Mouse (Mus musculus) limb, embryonic 11.5 days (tissue): Measurements from ENCODE around the gene Sspn. TPM values are rescaled to one million over a fixed set of nuclear protein-coding genes. Genes with fewer than 3 reads are reported as not detected.

Experiments used
- ATAC-seq: fragments of 200-750 bp; cut with Nextera tagmentation; 2 replicates; pipeline ENCODE4 v1.8.0; 2017; ENCODE audit warnings: low read depth; ENCODE audit not compliant: insufficient number of reproducible peaks, low FRiP score, low TSS enrichment
- DNase-seq: peaks from one replicate; pipeline ENCODE4 v3.0.0-alpha.2; 2015; ENCODE audit warnings: low spot score
- H3K27ac ChIP-seq: fragments of 300-500 bp; sonication (generic); replicated peaks from 2 replicates; pipeline ENCODE4 v1.5.1; 2014; ENCODE audit warnings: low read depth, mild to moderate bottlenecking, low read length
- H3K27me3 ChIP-seq: fragments of 300-500 bp; sonication (generic); 2 replicates; pipeline ENCODE4 v1.6.1; 2014; ENCODE audit warnings: mild to moderate bottlenecking, low read length, mixed read lengths; ENCODE audit not compliant: control insufficient read depth, insufficient read depth
- H3K36me3 ChIP-seq: fragments of 300-500 bp; sonication (generic); 2 replicates; pipeline ENCODE4 v1.6.1; 2014; ENCODE audit warnings: mild to moderate bottlenecking, low read length, moderate library complexity, mixed read lengths; ENCODE audit not compliant: control insufficient read depth, insufficient read depth
- H3K4me1 ChIP-seq: fragments of 300-500 bp; sonication (generic); 2 replicates; pipeline ENCODE4 v1.6.1; 2014; ENCODE audit warnings: low read length, mixed read lengths; ENCODE audit not compliant: control insufficient read depth, insufficient read depth
- H3K4me2 ChIP-seq: fragments of 300-500 bp; sonication (generic); 2 replicates; pipeline ENCODE4 v1.6.1; 2014; ENCODE audit warnings: low read depth, mild to moderate bottlenecking, moderate library complexity; ENCODE audit not compliant: severe bottlenecking
- H3K4me3 ChIP-seq: fragments of 300-500 bp; sonication (generic); 2 replicates; pipeline ENCODE4 v1.5.1; 2014; ENCODE audit warnings: low read depth, low read length
- H3K9ac ChIP-seq: fragments of 300-500 bp; sonication (generic); 2 replicates; pipeline ENCODE4 v1.6.1; 2014; ENCODE audit warnings: mild to moderate bottlenecking, low read length
- H3K9me3 ChIP-seq: fragments of 300-500 bp; sonication (generic); 2 replicates; pipeline ENCODE4 v1.6.1; 2016; ENCODE audit warnings: low read length; ENCODE audit not compliant: control insufficient read depth
- WGBS: fragments of 180-500 bp; shearing (Covaris S2); extraction: QIAGEN DNeasy Blood & Tissue Kit; methylation state at CpG from one replicate; pipeline ENCODE4 v1.1.7; 2014; 5-methylcytosine and 5-hydroxymethylcytosine counted together
- polyA plus RNA-seq: library from polyadenylated mRNA; unstranded; fragments of >200 nt; fragmentation: Nextera tagmentation; extraction: Ambion mirVana; gene quantifications from 2 replicates; pipeline ENCODE4 v1.2.1, GENCODE M21; 2014

Gene Sspn
- polyA plus RNA-seq, 1 experiment from 2014 or later, result 4.7 TPM

- Histone ChIP-seq H3K4me3 (no peak overlapping the region), H3K27me3 (no peaks in the 10 kb centered on the region), H3K27ac (no peak overlapping the region; the same call in 1 of the 2 replicates), H3K9ac (no peak overlapping the region), H3K9me3 (no peaks in the 10 kb centered on the region), H3K36me3 (no peaks in the 10 kb centered on the region), H3K4me1 (peaks cover 17% of the 10 kb centered on the region), H3K4me2 (no peak overlapping the region)
- ATAC-seq (peak; percentile 42; the same call in 1 of the 2 replicates), DNase-seq (peak; percentile 65)
- WGBS, result 10% methylated on average over 5 of the region's 5 CpGs
These were observed 26.6 kb downstream of the Sspn start for GRCm38 (mm10) chr6:145958070-145958469.

- 59% methylated on average over 8 of the region's 8 CpGs for WGBS
- ATAC-seq (no peak), DNase-seq (no peak)
- Histone ChIP-seq H3K27ac (no peak overlapping the region), H3K4me2 (no peak overlapping the region), H3K4me1 (peaks cover 17% of the 10 kb centered on the region), H3K27me3 (no peaks in the 10 kb centered on the region), H3K9me3 (no peaks in the 10 kb centered on the region), H3K9ac (no peak overlapping the region), H3K36me3 (no peaks in the 10 kb centered on the region), H3K4me3 (no peak overlapping the region)
These were observed 29.6 kb downstream of the Sspn start for GRCm38 (mm10) chr6:145961047-145961446.

GRCm38 (mm10) chr6:145963966-145964365 lies 32.5 kb downstream of the Sspn start:
- no peak overlapping the region for H3K4me3 ChIP-seq
- H3K4me1 ChIP-seq, result peaks cover 5% of the 10 kb centered on the region; the same call in 1 of the 2 replicates
- ATAC-seq (no peak), DNase-seq (no peak)
- no peaks in the 10 kb centered on the region for H3K36me3 ChIP-seq
- no peaks in the 10 kb centered on the region for H3K9me3 ChIP-seq
- H3K9ac ChIP-seq, result no peak overlapping the region
- 91% methylated on average over 13 of the region's 13 CpGs for WGBS
- no peak overlapping the region for H3K4me2 ChIP-seq
- H3K27me3 ChIP-seq, result no peaks in the 10 kb centered on the region
- no peak overlapping the region for H3K27ac ChIP-seq

GRCm38 (mm10) chr6:145967693-145968092 lies 36.3 kb downstream of the Sspn start:
- no peak for ATAC-seq

GRCm38 (mm10) chr6:145968301-145968818 lies 36.9 kb downstream of the Sspn start:
- DNase-seq (no peak), ATAC-seq (no peak)
- H3K4me1 ChIP-seq, result 0 out of 2 replicates have a peak, but pooled peaks cover 4% of the 10 kb centered on the region
- H3K27me3 ChIP-seq, result no peaks in the 10 kb centered on the region
- H3K4me3 ChIP-seq, result no peak overlapping the region
- no peak overlapping the region for H3K4me2 ChIP-seq
- no peaks in the 10 kb centered on the region for H3K36me3 ChIP-seq
- H3K9me3 ChIP-seq, result no peaks in the 10 kb centered on the region
- H3K9ac ChIP-seq, result no peak overlapping the region
- 79% methylated on average over 7 of the region's 7 CpGs for WGBS
- H3K27ac ChIP-seq, result no peak overlapping the region

More at GRCm38 (mm10) chr6:145967693-145968092, 36.3 kb downstream of the Sspn start:
- Histone ChIP-seq H3K4me1 (no peaks in the 10 kb centered on the region), H3K4me3 (no peak overlapping the region), H3K36me3 (no peaks in the 10 kb centered on the region), H3K4me2 (no peak overlapping the region), H3K27me3 (no peaks in the 10 kb centered on the region), H3K9me3 (no peaks in the 10 kb centered on the region), H3K27ac (no peak overlapping the region), H3K9ac (no peak overlapping the region)
- DNase-seq, result no peak
- WGBS, result 86% methylated on average over 8 of the region's 8 CpGs

- ATAC-seq (no peak), DNase-seq (no peak)
- 0 out of 2 replicates have a peak, but pooled peaks cover 4% of the 10 kb centered on the region for H3K4me1 ChIP-seq
- H3K36me3 ChIP-seq, result no peaks in the 10 kb centered on the region
- no peak overlapping the region for H3K27ac ChIP-seq
- no peak overlapping the region for H3K4me2 ChIP-seq
- WGBS, result 70% methylated on average over 10 of the region's 10 CpGs
- no peak overlapping the region for H3K9ac ChIP-seq
- no peaks in the 10 kb centered on the region for H3K9me3 ChIP-seq
- H3K27me3 ChIP-seq, result no peaks in the 10 kb centered on the region
- H3K4me3 ChIP-seq, result no peak overlapping the region
These were observed 37.4 kb downstream of the Sspn start for GRCm38 (mm10) chr6:145968821-145969220.

GRCm38 (mm10) chr6:145969572-145969971 lies 38.1 kb downstream of the Sspn start:
- H3K36me3 ChIP-seq, result no peaks in the 10 kb centered on the region
- DNase-seq (no peak), ATAC-seq (no peak)
- 0 out of 2 replicates have a peak, but pooled peaks cover 4% of the 10 kb centered on the region for H3K4me1 ChIP-seq
- no peak overlapping the region for H3K9ac ChIP-seq
- no peaks in the 10 kb centered on the region for H3K9me3 ChIP-seq
- H3K4me2 ChIP-seq, result no peak overlapping the region
- WGBS, result 87% methylated on average over 5 of the region's 5 CpGs
- H3K27me3 ChIP-seq, result no peaks in the 10 kb centered on the region
- no peak overlapping the region for H3K4me3 ChIP-seq
- no peak overlapping the region for H3K27ac ChIP-seq

GRCm38 (mm10) chr6:145972107-145972506 lies 40.7 kb downstream of the Sspn start:
- Histone ChIP-seq H3K4me3 (no peak overlapping the region), H3K4me2 (no peak overlapping the region), H3K9ac (no peak overlapping the region), H3K4me1 (0 out of 2 replicates have a peak, but pooled peaks cover 4% of the 10 kb centered on the region), H3K36me3 (no peaks in the 10 kb centered on the region), H3K27me3 (no peaks in the 10 kb centered on the region), H3K27ac (no peak overlapping the region), H3K9me3 (no peaks in the 10 kb centered on the region)
- ATAC-seq (no peak), DNase-seq (no peak)
- 91% methylated on average over 4 of the region's 4 CpGs for WGBS

- Histone ChIP-seq H3K4me1 (0 out of 2 replicates have a peak, but pooled peaks cover 4% of the 10 kb centered on the region), H3K36me3 (no peaks in the 10 kb centered on the region), H3K9me3 (no peaks in the 10 kb centered on the region), H3K4me2 (no peak overlapping the region), H3K27ac (no peak overlapping the region), H3K9ac (no peak overlapping the region), H3K4me3 (no peak overlapping the region), H3K27me3 (no peaks in the 10 kb centered on the region)
- ATAC-seq (no peak), DNase-seq (no peak)
- 85% methylated on average over 6 of the region's 6 CpGs for WGBS
These were observed 41.4 kb downstream of the Sspn start for GRCm38 (mm10) chr6:145972836-145973235.
